Mouse (Mus musculus) cerebellum, adult 11-12 months (tissue): ENCODE data around the gene Gm10591.
"Not testable (repeated sequence)": the region's sequence is repeated elsewhere in the genome, so short reads cannot be mapped to it uniquely, and the experiment has no call there.

Experiments
- DNase-seq: peaks from one replicate; pipeline ENCODE4 v3.0.0; 2022

Gm10591 gene

GRCm38 (mm10) chr4:42611895-42612294, at the start of gene Gm10591:
TSS of gene Gm10591 (plus strand) at chr4:42612195.
- DNase-seq: not testable (repeated sequence)

DNA sequence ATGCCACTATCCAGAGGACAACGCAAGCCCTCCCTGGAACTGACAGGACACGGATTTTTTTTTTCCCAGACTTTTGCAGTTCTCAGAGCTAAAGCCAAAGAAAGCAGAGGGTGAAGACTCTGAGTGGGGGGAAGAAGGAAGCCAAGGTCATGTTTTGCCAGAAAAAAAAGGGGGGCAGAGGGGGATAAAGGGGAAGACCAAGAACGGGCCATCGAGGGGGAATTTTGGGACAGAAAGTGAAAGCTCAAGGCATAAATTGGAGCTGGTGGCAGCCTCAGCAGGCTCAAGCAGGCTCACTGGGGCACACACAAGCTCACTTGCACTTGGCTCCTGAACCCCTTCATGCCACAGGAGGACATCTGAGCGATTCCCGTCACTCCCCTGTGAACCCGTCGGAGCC, 17.4 kb downstream of the Gm10591 start, which contains the start of gene Gm2564:
Gene Gm2564, plus strand, starts transcription at position 301 of the 400 bp plus-strand sequence.
- DNase-seq: not testable (repeated sequence)

- not testable (repeated sequence) for DNase-seq
Measured at GRCm38 (mm10) chr4:42654951-42655350, 43.0 kb downstream of the Gm10591 start, which contains the start of gene Ccl27b. TSS of gene Ccl27b (plus strand) at chr4:42655251.

DNA sequence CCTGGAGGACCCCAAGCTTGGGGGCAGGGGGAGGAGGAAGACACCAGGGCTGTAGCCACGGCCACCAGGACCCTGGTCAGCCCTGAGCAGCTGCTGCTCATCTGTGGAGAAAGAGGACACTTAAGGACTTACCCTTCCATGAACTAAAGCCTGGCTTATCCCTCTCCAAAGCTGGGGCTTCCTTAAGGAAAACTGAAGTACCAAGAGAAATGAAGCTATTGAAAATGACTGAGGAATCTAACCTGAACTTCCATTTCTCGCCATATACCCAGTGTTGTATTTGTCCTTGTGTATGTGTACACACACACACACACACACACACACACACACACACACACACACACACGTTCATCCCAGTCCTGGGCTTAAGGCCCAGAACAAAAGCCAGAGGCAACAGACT, 49.8 kb downstream of the Gm10591 start, which contains the start of gene Il11ra2:
Gene Il11ra2, minus strand, starts transcription at position 101 of the 400 bp plus-strand sequence.
- not testable (repeated sequence) for DNase-seq
